Mouse (Mus musculus): ENCODE results near the gene Ddit4.

Gene Ddit4

DNA sequence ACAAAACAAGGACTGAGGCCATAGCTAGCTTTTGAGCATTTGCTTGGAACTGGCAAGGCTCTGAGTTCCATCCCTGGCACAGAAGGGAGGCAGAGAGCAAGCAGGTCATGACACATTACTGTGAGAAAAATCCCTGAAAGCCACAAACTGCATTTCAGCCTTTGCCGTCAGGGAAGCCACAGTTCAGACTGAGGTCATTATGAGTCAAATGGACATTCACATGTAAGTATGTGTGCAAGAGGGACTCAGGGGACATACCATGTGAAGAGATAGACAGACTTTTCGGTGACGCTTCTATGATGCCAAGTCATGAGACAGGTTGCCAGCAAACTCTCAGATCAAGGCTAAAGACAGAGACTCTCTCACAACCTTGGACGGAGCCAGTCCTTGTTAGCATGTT lies 33.5 kb downstream of the Ddit4 start:
- no peak for DNase-seq (ENCODE audit: low read depth, low spot score)

DNA sequence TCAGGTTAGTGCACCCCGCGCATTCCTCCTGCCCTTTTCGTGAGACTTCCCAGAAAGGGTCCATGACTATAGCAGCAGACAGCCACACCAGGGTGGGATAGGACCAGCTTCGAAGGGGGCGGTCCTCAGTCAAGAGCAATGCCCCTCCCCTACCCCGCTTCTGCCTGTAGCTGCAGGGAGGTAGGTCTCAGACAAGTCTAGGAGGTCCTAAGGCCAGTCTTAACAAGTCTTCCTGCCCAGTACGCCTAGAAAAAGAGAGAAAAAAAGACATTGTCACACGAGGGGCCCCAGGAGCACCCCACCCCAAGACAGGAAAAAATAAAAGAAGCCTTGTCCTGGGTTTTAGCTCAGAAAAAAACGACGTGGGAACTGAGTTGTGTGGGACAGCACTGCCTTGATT lies 35.0 kb downstream of the Ddit4 start:
- DNase-seq (ENCODE audit: low read depth, low spot score): no peak

DNA sequence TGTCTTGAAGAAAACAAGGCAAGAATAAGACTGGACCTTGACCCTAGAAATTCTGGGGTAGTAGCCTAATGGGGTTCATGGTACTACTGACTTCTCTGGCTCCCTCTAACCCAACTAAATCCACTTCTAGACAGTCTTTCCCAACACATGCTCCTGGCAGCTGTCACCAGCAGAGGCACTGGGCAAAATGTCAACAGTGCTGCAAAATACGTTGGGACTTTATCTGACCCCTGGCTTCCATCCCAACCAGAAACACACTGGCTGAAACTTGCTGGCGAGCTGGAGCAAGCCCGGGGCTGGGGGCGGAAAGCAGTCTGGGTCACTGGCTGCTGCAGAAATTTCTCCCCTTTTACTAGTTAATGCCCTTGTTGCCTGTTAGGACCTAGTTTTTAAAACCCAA lies 35.5 kb downstream of the Ddit4 start:
- DNase-seq (ENCODE audit: low read depth, low spot score): no peak

DNA sequence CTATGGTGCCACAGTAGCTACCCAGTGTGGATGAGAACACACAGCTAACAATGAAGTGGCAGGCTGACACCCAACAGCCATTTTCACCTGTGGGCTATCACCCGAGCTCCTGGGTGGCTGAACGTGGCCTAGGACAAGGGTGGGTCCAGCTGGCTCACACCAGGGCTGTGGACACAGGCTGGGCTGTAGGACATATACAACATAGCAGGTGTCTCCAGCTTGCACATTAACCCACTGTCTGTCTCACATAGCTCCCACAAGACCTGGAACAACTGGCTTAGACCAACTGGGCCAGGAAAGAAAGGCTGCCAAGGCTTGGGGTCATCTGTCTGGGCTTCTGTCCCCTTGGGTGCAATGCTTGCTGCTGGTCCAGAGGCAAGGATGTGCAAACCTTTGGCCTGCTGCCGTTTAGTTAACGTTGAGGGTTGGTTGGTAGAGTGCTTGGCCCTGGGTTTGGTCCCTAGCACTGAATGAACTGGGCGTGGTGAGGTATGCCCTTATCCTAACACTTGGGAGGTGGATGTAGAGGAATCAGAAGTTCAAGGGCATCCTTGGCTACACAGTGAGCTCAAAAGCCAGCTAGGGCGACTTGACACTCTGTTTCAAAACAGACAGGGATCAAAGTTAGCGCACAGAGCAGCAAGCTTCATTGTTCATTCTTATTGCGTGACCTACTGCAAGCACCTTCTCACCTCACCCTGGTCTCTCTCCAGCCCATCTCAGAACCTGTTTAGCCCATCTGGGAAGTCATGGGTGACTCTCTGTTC lies 36.3 kb downstream of the Ddit4 start:
- no peak for DNase-seq (ENCODE audit: low read depth, low spot score)

GRCm38 (mm10) chr10:59911561-59912198 lies 40.0 kb downstream of the Ddit4 start:
- no peak for DNase-seq (ENCODE audit: low read depth, low spot score)

GRCm38 (mm10) chr10:59911091-59911490 lies 40.5 kb downstream of the Ddit4 start:
- DNase-seq (ENCODE audit: low read depth, low spot score): no peak

DNA sequence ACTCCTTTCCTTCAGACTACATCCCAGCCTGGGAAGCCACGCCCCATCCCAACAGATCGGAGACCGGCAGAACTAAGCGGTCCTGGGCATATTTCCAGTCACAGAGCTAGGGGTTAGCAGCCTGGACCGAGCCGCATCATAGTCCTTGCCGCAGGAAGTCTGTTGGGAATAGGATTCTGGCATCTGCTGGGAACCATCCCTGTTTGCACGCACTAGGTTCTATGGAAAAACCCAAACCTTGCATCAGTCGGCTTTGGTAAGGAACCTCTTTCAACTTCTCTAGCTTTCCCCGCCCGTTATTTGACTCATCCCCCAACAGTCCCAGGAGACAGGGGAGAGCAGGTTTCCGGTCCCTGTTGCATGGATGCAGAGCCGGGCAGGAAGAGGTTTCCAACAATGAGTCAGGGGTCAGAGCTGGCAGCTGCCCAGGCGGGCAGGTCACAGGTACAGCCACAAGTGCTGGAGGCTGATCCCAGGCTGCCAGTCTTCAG lies 42.2 kb downstream of the Ddit4 start:
- DNase-seq (ENCODE audit: low read depth, low spot score): no peak

- DNase-seq (ENCODE audit: low read depth, low spot score): no peak
Observed at GRCm38 (mm10) chr10:59908776-59909315, 42.8 kb downstream of the Ddit4 start.

- no peak for DNase-seq (ENCODE audit: low read depth, low spot score)
Observed at GRCm38 (mm10) chr10:59907695-59908299, 43.8 kb downstream of the Ddit4 start.

GRCm38 (mm10) chr10:59907080-59907609 lies 44.5 kb downstream of the Ddit4 start:
- no peak for DNase-seq (ENCODE audit: low read depth, low spot score)

DNA sequence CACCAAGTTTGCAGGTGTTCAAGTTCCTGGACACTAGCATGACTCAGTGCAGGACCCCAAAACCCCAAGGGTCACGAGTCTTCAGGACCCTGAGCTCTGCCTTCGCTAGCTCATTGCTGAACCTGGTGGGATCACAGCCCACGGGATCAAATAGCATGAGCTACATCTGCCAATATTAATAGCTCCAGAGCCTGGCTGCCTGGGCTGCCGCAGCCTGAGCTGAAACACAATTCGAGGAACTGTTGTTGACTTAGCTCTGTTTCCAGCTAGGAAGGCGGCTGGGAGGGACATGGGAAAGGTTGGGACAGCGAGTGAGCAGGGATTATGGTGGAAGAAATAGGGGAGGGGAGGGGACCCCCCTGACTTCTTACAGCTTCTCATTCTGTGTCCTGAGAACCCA lies 48.5 kb downstream of the Ddit4 start:
- DNase-seq (ENCODE audit: low read depth, low spot score): no peak

DNA sequence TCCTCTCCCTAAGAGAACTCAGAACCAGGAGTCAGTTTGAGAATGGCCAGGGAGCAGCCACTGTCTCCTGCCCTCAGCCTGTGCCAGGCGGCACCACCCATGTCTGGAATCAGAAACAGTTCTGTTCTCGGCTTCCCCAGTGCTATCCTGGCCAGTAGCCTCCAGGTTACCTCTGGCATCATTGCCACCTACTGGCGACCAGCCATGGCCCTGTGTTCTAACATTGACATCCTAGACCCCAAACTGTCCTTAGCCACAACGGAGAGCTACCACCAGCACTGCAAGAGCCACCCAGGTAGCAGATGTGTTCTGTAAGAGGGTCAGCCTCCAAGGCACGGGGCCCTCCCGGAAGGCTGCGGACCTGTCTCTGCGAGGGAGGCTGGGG lies 49.0 kb downstream of the Ddit4 start:
- no peak for DNase-seq (ENCODE audit: low read depth, low spot score)

GRCm38 (mm10) chr10:59901986-59902605 lies 49.5 kb downstream of the Ddit4 start:
- no peak for DNase-seq (ENCODE audit: low read depth, low spot score)

GRCm38 (mm10) chr10:59901463-59901862 lies 50.2 kb downstream of the Ddit4 start:
- DNase-seq (ENCODE audit: low read depth, low spot score): no peak

GRCm38 (mm10) chr10:59900939-59901338 lies 50.7 kb downstream of the Ddit4 start:
- no peak for DNase-seq (ENCODE audit: low read depth, low spot score)

- DNase-seq (ENCODE audit: low read depth, low spot score): no peak
Observed at GRCm38 (mm10) chr10:59900174-59900435, 51.5 kb downstream of the Ddit4 start.

Data from WW6 (cell line).